Mouse (Mus musculus): ENCODE measurements around the gene Tnxb.

DNA sequence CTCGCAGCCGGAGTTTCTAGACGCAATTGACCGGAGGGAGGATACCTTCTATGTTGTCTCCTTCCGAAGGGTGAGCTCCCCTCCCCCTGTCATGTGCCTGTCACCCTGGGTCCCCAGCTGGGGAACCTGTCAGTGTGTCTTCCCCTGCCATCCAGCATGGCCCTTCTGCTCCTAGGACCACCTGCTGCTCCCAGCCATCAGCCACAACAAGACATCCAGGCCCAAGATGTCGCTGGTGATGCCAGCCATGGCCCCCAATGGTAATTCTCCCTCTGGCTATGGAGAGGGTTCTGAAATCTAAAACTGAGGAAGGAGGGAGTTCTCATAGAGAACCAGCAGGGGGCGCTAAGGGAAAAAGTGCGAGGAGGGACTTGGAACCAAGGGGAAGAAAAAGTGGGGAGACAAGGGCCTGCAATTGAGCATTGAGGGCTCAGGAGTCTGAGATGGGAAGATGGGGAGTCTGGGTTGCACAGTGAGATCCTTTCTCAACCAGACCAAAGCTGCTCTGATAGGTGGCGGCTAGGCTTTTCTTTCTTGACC lies 16.5 kb upstream of the Tnxb start:
- TF ChIP-seq EP300 (IDR thresholded peaks at IDR 0.05; ENCODE audit: low read depth), result no peak
- peak; percentile 86 for TF ChIP-seq CTCF (IDR thresholded peaks at IDR 0.05; ENCODE audit: low read depth)

Measured in liver, postnatal 0 days (tissue).